ENCODE assay signal across 13 mouse cellular contexts in the genomic region with DNA sequence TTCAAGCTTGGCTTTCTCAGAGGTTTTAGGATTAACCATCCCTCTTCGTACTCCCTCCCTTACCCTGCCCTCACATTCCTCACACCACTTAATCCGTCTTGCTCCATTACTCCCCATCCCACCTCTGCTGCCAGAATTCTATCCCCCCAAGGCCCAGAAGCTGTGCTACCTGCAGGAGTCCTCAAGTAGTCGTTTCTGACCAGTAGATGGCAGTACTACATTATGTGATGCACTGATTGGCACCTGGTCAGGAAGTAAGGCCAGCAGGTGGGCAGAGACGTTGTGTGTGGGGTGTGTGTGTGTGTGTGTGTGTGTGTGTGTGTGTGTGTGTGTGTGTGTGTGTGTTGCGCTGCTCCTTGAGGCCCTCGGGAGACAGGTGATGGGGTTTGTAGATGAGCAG. TPM values are rescaled to one million over a fixed set of nuclear protein-coding genes. Genes with fewer than 3 reads are reported as not detected.
DNase-seq lines count a peak whose midpoint lies in the region; ATAC-seq lines count a peak whose summit lies in the region.
"Had no signal": no experiment of that assay in that cellular context is flagged by ENCODE, and none has a peak within 500 bp of the region (broad histone marks: within the 10 kb centered on the region; RNA-seq: fewer than 3 reads in every experiment).

No protein-coding gene starts in this region.

- no peaks in the 10 kb centered on the region for H3K27me3 ChIP-seq in forebrain, embryonic 14.5 days (replicated peaks; ENCODE audit: control insufficient read depth, insufficient read depth, low read length)
- no peaks in the 10 kb centered on the region for H3K27me3 ChIP-seq in forebrain, embryonic 12.5 days
- H3K27me3 ChIP-seq in hindbrain, embryonic 13.5 days = no peaks in the 10 kb centered on the region

- no peak overlapping the region for H3K4me3 ChIP-seq in forebrain, embryonic 14.5 days (ENCODE audit: low read depth, low read length)
- no peak overlapping the region for H3K4me3 ChIP-seq in forebrain, embryonic 12.5 days (replicated peaks)
- H3K4me3 ChIP-seq in hindbrain, embryonic 13.5 days = no peak overlapping the region
- H3K4me3 ChIP-seq: limb, embryonic 12.5 days had no signal

- H3K9me3 ChIP-seq in forebrain, embryonic 14.5 days (replicated peaks; ENCODE audit: control insufficient read depth, low read length) = no peaks in the 10 kb centered on the region
- no peaks in the 10 kb centered on the region for H3K9me3 ChIP-seq in forebrain, embryonic 12.5 days
- H3K9me3 ChIP-seq in hindbrain, embryonic 13.5 days = no peaks in the 10 kb centered on the region
- H3K9me3 ChIP-seq: limb, embryonic 12.5 days had no signal

- H3K9ac ChIP-seq in forebrain, embryonic 14.5 days (ENCODE audit: low read length) = no peak overlapping the region
- H3K9ac ChIP-seq in forebrain, embryonic 12.5 days = no peak overlapping the region
- no peak overlapping the region for H3K9ac ChIP-seq in hindbrain, embryonic 13.5 days
- H3K9ac ChIP-seq: limb, embryonic 12.5 days had no signal

- H3K4me1 ChIP-seq in forebrain, embryonic 14.5 days (ENCODE audit: control insufficient read depth, insufficient read depth, low read length) = no peaks in the 10 kb centered on the region
- peaks cover 4% of the 10 kb centered on the region; the same call in 1 of the 2 replicates for H3K4me1 ChIP-seq in forebrain, embryonic 12.5 days
- H3K4me1 ChIP-seq in hindbrain, embryonic 13.5 days (replicated peaks) = no peaks in the 10 kb centered on the region
- H3K4me1 ChIP-seq: limb, embryonic 12.5 days had no signal

- H3K4me2 ChIP-seq in forebrain, embryonic 14.5 days (ENCODE audit: low read length) = no peak overlapping the region
- H3K4me2 ChIP-seq in forebrain, embryonic 12.5 days = no peak overlapping the region
- H3K4me2 ChIP-seq in hindbrain, embryonic 13.5 days = no peak overlapping the region
- H3K4me2 ChIP-seq: limb, embryonic 12.5 days had no signal

- WGBS in forebrain, embryonic 14.5 days = 11% methylated on average over 6 of the region's 6 CpGs
- WGBS in forebrain, embryonic 12.5 days = 18% methylated on average over 5 of the region's 6 CpGs
- WGBS in hindbrain, embryonic 13.5 days = 25% methylated on average over 5 of the region's 6 CpGs

- no peaks in the 10 kb centered on the region for H3K36me3 ChIP-seq in forebrain, embryonic 14.5 days (ENCODE audit: control insufficient read depth, insufficient read depth, low read length)
- no peaks in the 10 kb centered on the region for H3K36me3 ChIP-seq in forebrain, embryonic 12.5 days (replicated peaks)
- no peaks in the 10 kb centered on the region for H3K36me3 ChIP-seq in hindbrain, embryonic 13.5 days
- H3K36me3 ChIP-seq: limb, embryonic 12.5 days had no signal

- DNase-seq in forebrain, embryonic 14.5 days (ENCODE audit: low spot score) = peak; percentile 11
- DNase-seq in 416B (ENCODE audit: low read depth) = peak; percentile 43
- DNase-seq in embryo, embryonic 9.5 days (ENCODE audit: extremely low spot score) = peak; percentile 12
- DNase-seq in kidney, postnatal 25 days = peak; percentile 34 to 48
- no peak for DNase-seq in adrenal gland, postnatal 4 days (ENCODE audit: low spot score in 2 of 2)
- no peak for DNase-seq in layer of hippocampus, postnatal 10 days (ENCODE audit: low spot score in 2 of 2)
- DNase-seq: cerebellum, adult 11 months had no signal

- no peak overlapping the region for H3K27ac ChIP-seq in forebrain, embryonic 14.5 days (ENCODE audit: low read depth, low read length)
- no peak overlapping the region for H3K27ac ChIP-seq in forebrain, embryonic 12.5 days
- no peak overlapping the region for H3K27ac ChIP-seq in hindbrain, embryonic 13.5 days
- H3K27ac ChIP-seq: limb, embryonic 12.5 days had no signal

- no peak for ATAC-seq in forebrain, embryonic 14.5 days
- ATAC-seq in forebrain, embryonic 12.5 days (ENCODE audit: low FRiP score) = no peak
- no peak for ATAC-seq in hindbrain, embryonic 13.5 days (ENCODE audit: low FRiP score)

RNA-seq across cellular contexts. Expression of a gene that starts 18.9 kb away (rescaled TPM):
- polyA plus RNA-seq in forebrain, embryonic 14.5 days (2014; fragmentation: Nextera tagmentation; extraction: Ambion mirVana) = 0.22 and 0.25 TPM in 2 replicates
- polyA plus RNA-seq in forebrain, embryonic 12.5 days (2016; fragmentation: Nextera tagmentation; extraction: Ambion mirVana) = 0.06 and 0.09 TPM in 2 replicates
- not detected for total RNA-seq in adrenal gland, postnatal 4 days (2021)
- total RNA-seq in layer of hippocampus, postnatal 10 days (2021) = not detected
- 0.40 and 0.53 TPM in 2 replicates for polyA plus RNA-seq in hindbrain, embryonic 13.5 days (2015; fragmentation: Nextera tagmentation; extraction: Ambion mirVana)
- total RNA-seq: gastrocnemius, adult 8-10 months had no signal
- polyA plus RNA-seq: C2C12; limb, embryonic 12.5 days; neural tube, embryonic 11.5 days had no signal

RNA-seq across cellular contexts. Expression of a gene that starts 32.8 kb away (rescaled TPM):
- not detected in 2 replicates for polyA plus RNA-seq in forebrain, embryonic 14.5 days (2014; fragmentation: Nextera tagmentation; extraction: Ambion mirVana)
- 0.10 and 0.27 TPM in 2 replicates for polyA plus RNA-seq in forebrain, embryonic 12.5 days (2016; fragmentation: Nextera tagmentation; extraction: Ambion mirVana)
- total RNA-seq in adrenal gland, postnatal 4 days (2021) = 1 to 10 TPM in 1 of 2 experiments, not detected in 1; 1.8 TPM
- not detected for total RNA-seq in layer of hippocampus, postnatal 10 days (2021)
- polyA plus RNA-seq in hindbrain, embryonic 13.5 days (2015; fragmentation: Nextera tagmentation; extraction: Ambion mirVana) = not detected in 2 replicates
- total RNA-seq: gastrocnemius, adult 8-10 months had no signal
- polyA plus RNA-seq: C2C12; limb, embryonic 12.5 days; neural tube, embryonic 11.5 days had no signal

RNA-seq across cellular contexts. Expression of a gene that starts 59.2 kb away (rescaled TPM):
- 0.15 and 0.37 TPM in 2 replicates for polyA plus RNA-seq in forebrain, embryonic 14.5 days (2014; fragmentation: Nextera tagmentation; extraction: Ambion mirVana)
- polyA plus RNA-seq in forebrain, embryonic 12.5 days (2016; fragmentation: Nextera tagmentation; extraction: Ambion mirVana) = not detected in 2 replicates
- 1 to 10 TPM in 1 of 2 experiments, not detected in 1; 2.9 TPM for total RNA-seq in adrenal gland, postnatal 4 days (2021)
- under 1 TPM in 1 of 2 experiments, not detected in 1; 0.32 TPM for total RNA-seq in layer of hippocampus, postnatal 10 days (2021)
- 0.43 and 0.70 TPM in 2 replicates for polyA plus RNA-seq in hindbrain, embryonic 13.5 days (2015; fragmentation: Nextera tagmentation; extraction: Ambion mirVana)
- polyA plus RNA-seq: C2C12; limb, embryonic 12.5 days; neural tube, embryonic 11.5 days had no signal

Comparison
In these comparisons a context has a peak if more than half of its experiments do, and no peak if none do; other contexts are left out.
1. DNase-seq: peak in forebrain, embryonic 14.5 days (single experiment), 416B (single experiment), embryo, embryonic 9.5 days (single experiment) and kidney, postnatal 25 days (2 of 2); none in adrenal gland, postnatal 4 days (0 of 2) and layer of hippocampus, postnatal 10 days (0 of 2).